Comparison of ENCODE assay signal across 15 mouse cellular contexts in the genomic region with DNA sequence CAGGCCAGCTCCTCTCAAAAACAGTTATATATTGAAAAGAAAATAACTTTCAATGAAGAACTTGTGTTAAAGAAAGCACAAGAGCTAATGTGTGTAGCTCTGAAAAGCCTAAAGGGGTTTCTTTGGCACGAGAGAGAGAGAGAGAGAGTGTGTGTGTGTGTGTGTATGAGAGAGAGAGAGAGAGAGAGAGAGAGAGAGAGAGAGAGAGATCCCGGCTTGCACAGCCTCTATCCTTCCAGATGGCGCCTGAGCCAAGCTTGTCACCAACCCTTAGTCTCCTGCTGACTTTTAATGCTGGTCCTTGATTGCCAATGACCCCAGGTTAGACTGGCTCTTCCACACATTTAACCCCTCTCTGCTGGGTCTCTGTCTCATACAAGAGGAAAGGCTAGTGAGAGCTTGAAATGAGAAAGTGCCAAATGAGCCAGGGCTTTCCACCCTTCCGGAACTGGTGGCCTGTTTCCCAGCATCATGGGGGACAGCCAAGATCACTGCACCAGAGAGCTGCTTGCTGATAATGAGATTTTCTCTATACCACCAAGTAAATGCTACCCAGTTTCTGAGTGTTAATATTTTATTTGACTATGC.
DNase-seq lines count a peak whose midpoint lies in the region; ATAC-seq and TF ChIP-seq lines count a peak whose summit lies in the region.
"Had no signal": no experiment of that assay in that cellular context is flagged by ENCODE, and none has a peak within 500 bp of the region (broad histone marks: within the 10 kb centered on the region; RNA-seq: fewer than 3 reads in every experiment).

No protein-coding gene starts in this region.

- no peaks in the 10 kb centered on the region for H3K9me3 ChIP-seq in forebrain, postnatal 0 days (ENCODE audit: low read length)
- H3K9me3 ChIP-seq in forebrain, embryonic 12.5 days = no peaks in the 10 kb centered on the region
- no peaks in the 10 kb centered on the region for H3K9me3 ChIP-seq in hindbrain, postnatal 0 days (ENCODE audit: low read length)
- no peaks in the 10 kb centered on the region for H3K9me3 ChIP-seq in hindbrain, embryonic 12.5 days (replicated peaks)
- H3K9me3 ChIP-seq: embryonic facial prominence, embryonic 13.5 days; limb, embryonic 15.5 days; midbrain, embryonic 12.5 days had no signal

- H3K4me3 ChIP-seq in forebrain, postnatal 0 days (ENCODE audit: low read depth, low read length) = no peak overlapping the region
- no peak overlapping the region for H3K4me3 ChIP-seq in forebrain, embryonic 12.5 days (replicated peaks)
- no peak overlapping the region for H3K4me3 ChIP-seq in hindbrain, postnatal 0 days (ENCODE audit: low read length)
- H3K4me3 ChIP-seq in hindbrain, embryonic 12.5 days = no peak overlapping the region
- H3K4me3 ChIP-seq: embryonic facial prominence, embryonic 13.5 days; limb, embryonic 15.5 days; midbrain, embryonic 12.5 days had no signal

- 0 out of 2 replicates have a peak, but pooled peaks cover 11% of the 10 kb centered on the region for H3K4me1 ChIP-seq in forebrain, postnatal 0 days (ENCODE audit: insufficient read depth)
- peaks cover 14% of the 10 kb centered on the region for H3K4me1 ChIP-seq in forebrain, embryonic 12.5 days
- H3K4me1 ChIP-seq in hindbrain, postnatal 0 days (ENCODE audit: insufficient read depth, low read length) = peaks cover 5% of the 10 kb centered on the region; the same call in 1 of the 2 replicates
- peaks cover 14% of the 10 kb centered on the region for H3K4me1 ChIP-seq in hindbrain, embryonic 12.5 days
- H3K4me1 ChIP-seq: limb, embryonic 15.5 days had no signal

- H3K27ac ChIP-seq in forebrain, postnatal 0 days (ENCODE audit: low read depth, low read length) = no peak overlapping the region
- no peak overlapping the region for H3K27ac ChIP-seq in forebrain, embryonic 12.5 days
- H3K27ac ChIP-seq in hindbrain, postnatal 0 days = peak overlapping the region; percentile 23; the same call in 1 of the 2 replicates
- H3K27ac ChIP-seq in hindbrain, embryonic 12.5 days = no peak overlapping the region
- H3K27ac ChIP-seq: embryonic facial prominence, embryonic 13.5 days; limb, embryonic 15.5 days; macrophage; midbrain, embryonic 12.5 days had no signal

- H3K4me2 ChIP-seq in forebrain, postnatal 0 days (ENCODE audit: low read depth) = no peak overlapping the region
- H3K4me2 ChIP-seq in forebrain, embryonic 12.5 days = no peak overlapping the region
- H3K4me2 ChIP-seq in hindbrain, postnatal 0 days (ENCODE audit: low read depth, low read length) = no peak overlapping the region
- no peak overlapping the region for H3K4me2 ChIP-seq in hindbrain, embryonic 12.5 days (replicated peaks)
- H3K4me2 ChIP-seq: embryonic facial prominence, embryonic 13.5 days; limb, embryonic 15.5 days; midbrain, embryonic 12.5 days had no signal

- ATAC-seq in forebrain, postnatal 0 days = peak; percentile 61
- ATAC-seq in forebrain, embryonic 12.5 days (ENCODE audit: low FRiP score) = no peak
- peak; percentile 73; the same call in 1 of the 2 replicates for ATAC-seq in hindbrain, postnatal 0 days
- no peak for ATAC-seq in hindbrain, embryonic 12.5 days (ENCODE audit: low FRiP score)
- ATAC-seq in cerebellum, adult (ENCODE audit: insufficient number of reproducible peaks, low FRiP score, low TSS enrichment) = peak; percentile 65; the same call in 1 of the 2 replicates
- ATAC-seq: Patski had no signal

- TF ChIP-seq CTCF in forebrain, postnatal 0 days (IDR thresholded peaks at IDR 0.05; ENCODE audit: low read depth) = no peak
- no peak for TF ChIP-seq CTCF in hindbrain, postnatal 0 days (IDR thresholded peaks at IDR 0.05; ENCODE audit: low read depth)

- WGBS in forebrain, postnatal 0 days = 35% methylated on average over 4 of the region's 4 CpGs
- WGBS in forebrain, embryonic 12.5 days = 68% methylated on average over 4 of the region's 4 CpGs
- 32% methylated on average over 4 of the region's 4 CpGs for WGBS in hindbrain, postnatal 0 days
- WGBS in hindbrain, embryonic 12.5 days = 63% methylated on average over 4 of the region's 4 CpGs

- H3K9ac ChIP-seq in forebrain, postnatal 0 days = no peak overlapping the region
- no peak overlapping the region for H3K9ac ChIP-seq in forebrain, embryonic 12.5 days
- no peak overlapping the region for H3K9ac ChIP-seq in hindbrain, postnatal 0 days (replicated peaks; ENCODE audit: low read length)
- H3K9ac ChIP-seq in hindbrain, embryonic 12.5 days = no peak overlapping the region
- H3K9ac ChIP-seq: embryonic facial prominence, embryonic 13.5 days; limb, embryonic 15.5 days; midbrain, embryonic 12.5 days had no signal

- no peaks in the 10 kb centered on the region for H3K36me3 ChIP-seq in forebrain, postnatal 0 days (ENCODE audit: insufficient read depth)
- H3K36me3 ChIP-seq in forebrain, embryonic 12.5 days (replicated peaks) = no peaks in the 10 kb centered on the region
- H3K36me3 ChIP-seq in hindbrain, postnatal 0 days (ENCODE audit: insufficient read depth, low read length) = no peaks in the 10 kb centered on the region
- no peaks in the 10 kb centered on the region for H3K36me3 ChIP-seq in hindbrain, embryonic 12.5 days
- H3K36me3 ChIP-seq: embryonic facial prominence, embryonic 13.5 days; limb, embryonic 15.5 days; midbrain, embryonic 12.5 days had no signal

- H3K27me3 ChIP-seq in forebrain, postnatal 0 days (ENCODE audit: insufficient read depth, low read length) = no peaks in the 10 kb centered on the region
- H3K27me3 ChIP-seq in forebrain, embryonic 12.5 days = no peaks in the 10 kb centered on the region
- H3K27me3 ChIP-seq in hindbrain, postnatal 0 days (ENCODE audit: insufficient read depth, low read length) = no peaks in the 10 kb centered on the region
- H3K27me3 ChIP-seq in hindbrain, embryonic 12.5 days = no peaks in the 10 kb centered on the region
- H3K27me3 ChIP-seq: embryonic facial prominence, embryonic 13.5 days; limb, embryonic 15.5 days; Patski had no signal

- peak; percentile 51 for DNase-seq in forebrain, postnatal 0 days
- DNase-seq in hindbrain, postnatal 0 days (ENCODE audit: low spot score) = peak; percentile 73
- peak; percentile 86 to 92 for DNase-seq in cerebellum, postnatal 10 days
- DNase-seq in B cell, adult 2 months = no peak
- DNase-seq: lung, adult 18-20 months; right cerebral cortex, adult 18-20 months; thymus, postnatal 36 days had no signal

Comparison
In these comparisons a context has a peak if more than half of its experiments do, and no peak if none do; other contexts are left out.
1. ATAC-seq: peak in forebrain, postnatal 0 days (single experiment), hindbrain, postnatal 0 days (single experiment) and cerebellum, adult (single experiment); none in forebrain, embryonic 12.5 days (single experiment) and hindbrain, embryonic 12.5 days (single experiment).
2. DNase-seq: peak in forebrain, postnatal 0 days (single experiment), hindbrain, postnatal 0 days (single experiment) and cerebellum, postnatal 10 days (2 of 2); none in B cell, adult 2 months (0 of 2).